Mouse (Mus musculus): ENCODE results near the gene Wiz.

Wiz gene

GRCm38 (mm10) chr17:32349851-32350381, 39.3 kb downstream of the Wiz start:
- DNase-seq (ENCODE audit: low spot score in 2 of 2): no peak

DNA sequence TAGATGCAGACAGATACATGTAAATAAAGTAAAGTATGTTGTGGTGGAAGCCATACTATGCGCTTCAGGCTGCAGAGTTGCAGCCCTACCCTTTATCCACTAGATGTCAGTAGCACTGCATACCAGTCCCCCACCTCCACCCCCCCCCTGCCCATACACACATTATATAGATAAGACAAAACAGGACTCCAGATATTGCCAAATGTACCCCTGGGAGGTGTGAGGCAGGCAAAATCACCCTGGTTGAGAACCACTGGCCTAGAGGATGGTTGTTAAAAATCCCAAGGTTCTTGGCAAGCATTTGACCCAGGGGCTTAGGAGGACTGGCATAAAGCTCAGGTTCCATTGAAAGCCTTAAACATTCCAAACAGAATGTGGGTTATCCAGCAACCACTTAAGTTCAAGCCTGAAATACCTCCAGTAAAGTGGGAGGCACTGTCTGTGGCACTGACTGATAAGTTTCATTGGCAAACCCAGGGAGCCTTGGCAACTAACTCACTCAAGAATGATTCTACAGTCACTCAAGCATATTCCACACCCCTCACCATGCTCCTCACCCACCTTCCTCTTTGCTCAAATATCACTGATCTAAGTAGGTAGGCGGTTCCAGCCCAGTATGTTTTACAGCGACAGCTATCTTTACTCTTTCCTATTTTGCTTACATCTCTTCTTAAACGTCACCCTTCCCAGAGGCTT, 40.1 kb downstream of the Wiz start:
- DNase-seq (ENCODE audit: low spot score in 2 of 2): no peak

GRCm38 (mm10) chr17:32348406-32348805, 40.8 kb downstream of the Wiz start:
- DNase-seq (ENCODE audit: low spot score in 2 of 2): no peak

DNA sequence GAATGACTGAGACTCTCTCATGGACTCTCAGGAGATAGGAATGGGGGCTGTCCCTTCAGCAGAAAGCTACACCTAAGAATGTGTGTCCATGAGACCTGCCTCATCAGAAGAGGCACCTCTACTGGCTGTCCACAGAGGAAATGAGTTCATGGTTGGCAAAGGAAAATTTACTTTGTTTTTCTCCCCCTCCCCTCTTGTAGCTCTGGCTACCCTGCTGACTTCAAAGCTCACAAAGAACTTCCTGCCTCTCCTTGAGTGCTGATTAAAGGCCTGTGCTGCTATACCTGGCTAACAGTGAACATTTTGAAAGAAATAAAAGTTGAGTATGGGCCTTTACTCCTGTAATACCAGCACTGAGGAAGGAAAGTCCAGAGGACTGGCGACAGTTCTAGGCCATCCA, 48.1 kb downstream of the Wiz start:
- no peak for DNase-seq (ENCODE audit: low spot score in 2 of 2)

GRCm38 (mm10) chr17:32340110-32340509, 49.1 kb downstream of the Wiz start:
- no peak for DNase-seq (ENCODE audit: low spot score in 2 of 2)

DNA sequence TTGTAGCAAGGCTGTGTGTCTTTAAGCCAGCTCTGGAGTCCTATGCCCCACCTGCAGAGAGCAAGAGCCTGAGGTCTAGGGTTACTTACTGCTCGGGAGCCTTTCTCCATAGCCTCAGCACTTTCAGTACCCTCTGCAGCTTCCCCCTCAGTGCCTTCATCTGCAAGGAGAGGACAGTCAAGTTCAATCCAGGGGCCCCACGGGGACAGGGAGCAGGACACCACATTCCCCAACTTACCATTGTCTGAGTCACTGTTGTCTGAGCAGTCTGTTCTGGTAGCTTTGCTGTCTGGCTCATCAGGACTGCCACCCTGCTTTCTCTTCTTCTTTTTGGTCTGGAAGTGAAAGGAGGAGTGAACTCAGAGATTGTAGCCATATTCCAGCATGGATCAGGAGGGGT, 53.4 kb downstream of the Wiz start:
- no peak for DNase-seq (ENCODE audit: low spot score in 2 of 2)

DNA sequence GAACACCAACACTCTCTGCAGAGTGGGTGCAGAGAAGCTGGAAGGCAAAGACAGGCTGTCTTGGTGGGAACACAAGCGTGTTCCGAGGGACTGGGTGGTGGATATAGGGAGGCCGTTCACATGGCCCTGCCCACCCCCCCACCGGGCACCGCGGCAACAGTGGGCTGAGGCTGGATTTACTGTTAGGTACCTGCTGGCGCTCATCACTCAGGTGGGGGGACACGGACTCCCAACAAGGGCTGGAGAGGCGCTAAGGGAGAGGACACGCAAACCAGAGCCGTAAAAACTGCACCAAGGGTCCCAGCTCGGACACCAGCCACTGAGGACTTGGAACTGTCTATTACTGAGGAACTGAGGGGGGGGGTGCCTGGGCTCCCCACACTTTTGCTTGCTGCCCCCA, 54.3 kb downstream of the Wiz start:
- DNase-seq (ENCODE audit: low spot score in 2 of 2): no peak

GRCm38 (mm10) chr17:32333675-32334303, 55.5 kb downstream of the Wiz start:
- DNase-seq (ENCODE audit: low spot score in 2 of 2): no peak

GRCm38 (mm10) chr17:32327501-32327900, 61.7 kb downstream of the Wiz start:
- DNase-seq (ENCODE audit: low spot score in 2 of 2): no peak

GRCm38 (mm10) chr17:32322809-32323208, 66.4 kb downstream of the Wiz start:
- no peak for DNase-seq (ENCODE audit: low spot score in 2 of 2)

GRCm38 (mm10) chr17:32321836-32322235, 67.4 kb downstream of the Wiz start:
- DNase-seq (ENCODE audit: low spot score in 2 of 2): no peak

- DNase-seq (ENCODE audit: low spot score in 2 of 2): no peak
Measured at GRCm38 (mm10) chr17:32321390-32321734, 67.9 kb downstream of the Wiz start.

GRCm38 (mm10) chr17:32320597-32321389, 68.4 kb downstream of the Wiz start, which contains the start of gene Akap8:
Gene Akap8, minus strand, starts transcription at chr17:32321238.
- DNase-seq (ENCODE audit: low spot score in 2 of 2): peak; percentile 96 to 98

DNA sequence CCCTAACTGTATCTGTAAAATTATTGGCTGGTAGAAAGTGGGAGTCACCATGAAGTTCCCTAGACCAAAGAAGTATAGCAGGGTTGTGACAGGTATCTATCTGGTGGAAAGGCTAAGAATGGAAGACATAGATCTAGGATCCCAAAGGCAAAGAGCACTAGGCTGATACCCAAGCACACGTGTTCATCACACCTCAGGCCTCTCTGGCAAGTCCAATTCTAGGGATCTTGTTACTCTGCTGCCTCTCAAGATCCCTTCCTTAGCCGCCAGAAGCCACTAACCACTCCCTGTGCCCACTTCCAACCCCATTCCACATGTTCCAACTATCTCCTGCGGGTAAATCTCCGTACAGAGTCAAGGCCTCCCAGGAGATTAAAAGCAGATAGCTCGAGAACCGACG, 69.3 kb downstream of the Wiz start:
- DNase-seq (ENCODE audit: low spot score in 2 of 2): no peak

- no peak for DNase-seq (ENCODE audit: low spot score in 2 of 2)
Measured at GRCm38 (mm10) chr17:32317708-32318107, 71.5 kb downstream of the Wiz start.

- no peak for DNase-seq (ENCODE audit: low spot score in 2 of 2)
Measured at GRCm38 (mm10) chr17:32317032-32317431, 72.2 kb downstream of the Wiz start.

GRCm38 (mm10) chr17:32315560-32315959, 73.7 kb downstream of the Wiz start:
- DNase-seq (ENCODE audit: low spot score in 2 of 2): no peak

- no peak for DNase-seq (ENCODE audit: low spot score in 2 of 2)
Measured at GRCm38 (mm10) chr17:32313892-32314291, 75.3 kb downstream of the Wiz start.

GRCm38 (mm10) chr17:32312801-32313200, 76.4 kb downstream of the Wiz start:
- no peak for DNase-seq (ENCODE audit: low spot score in 2 of 2)

DNA sequence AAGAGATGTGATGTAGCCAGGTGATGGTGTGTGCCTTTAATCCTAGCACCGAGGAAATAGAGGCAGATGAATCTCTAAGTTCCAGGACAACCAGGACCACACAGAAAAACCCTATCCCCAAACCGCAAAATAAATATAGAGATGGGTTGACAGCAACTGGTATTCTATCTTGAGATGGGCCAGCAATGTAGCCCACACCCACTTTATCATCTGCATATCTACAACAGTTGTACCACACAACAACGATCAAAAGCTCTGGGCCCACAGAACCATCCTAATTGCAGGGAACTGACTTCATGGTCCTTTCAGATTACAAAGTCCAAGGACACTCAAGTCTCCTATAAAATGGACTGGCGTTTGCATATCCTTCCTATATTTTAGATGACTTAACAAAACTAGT, 81.3 kb downstream of the Wiz start:
- no peak for DNase-seq (ENCODE audit: low spot score in 2 of 2)

Measured in urinary bladder, postnatal 36 days (tissue).